Mouse (Mus musculus): Measurements from ENCODE around the gene Tenm2.

GRCm38 (mm10) chr11:37236601-37237083 lies 878 bp upstream of the Tenm2 start:
- TF ChIP-seq CTCF (IDR thresholded peaks at IDR 0.05 in 2 of 3, conservative IDR thresholded peaks at IDR 0.05 in 1 of 3; ENCODE audit: control insufficient read depth in 1 of 3, insufficient read depth in 1 of 3, low read depth in 2 of 3, low read length in 3 of 3, poor library complexity in 1 of 3, severe bottlenecking in 1 of 3) (no peak), NRF1 (IDR thresholded peaks at IDR 0.05; ENCODE audit: insufficient read depth, low read depth, low read length, poor library complexity, severe bottlenecking) (no peak), POLR2A (IDR thresholded peaks at IDR 0.05; ENCODE audit: control insufficient read depth in 1 of 2, insufficient read depth in 1 of 2, low read depth in 1 of 2, low read length in 2 of 2, poor library complexity in 1 of 2) (no peak), EP300 (IDR thresholded peaks at IDR 0.05; ENCODE audit: low read depth in 1 of 2, low read length in 2 of 2) (no peak), MAZ (IDR thresholded peaks at IDR 0.05; ENCODE audit: low read depth, low read length) (no peak), GATA1 (IDR thresholded peaks at IDR 0.05; ENCODE audit: low read depth, low read length) (no peak), MAX (IDR thresholded peaks at IDR 0.05; ENCODE audit: low read length) (no peak), ETS1 (IDR thresholded peaks at IDR 0.05; ENCODE audit: low read depth, low read length) (no peak), E2F4 (IDR thresholded peaks at IDR 0.05; ENCODE audit: borderline replicate concordance, low read depth, low read length) (no peak), ZKSCAN1 (IDR thresholded peaks at IDR 0.05; ENCODE audit: low read depth, low read length) (no peak), CHD1 (IDR thresholded peaks at IDR 0.05; ENCODE audit: low read depth, low read length) (no peak)

Measured in MEL (cell line).